Mouse (Mus musculus): ENCODE measurements at regions not wholly inside any gene's neighbourhood (a gene's known extent, or its start where the extent isn't known, plus 50 kb on each side); places are given as distances from the start of the nearest gene placed in this dataset.

- H3K36me3 ChIP-seq: no peaks in the 10 kb centered on the region
- H3K27me3 ChIP-seq (replicated peaks): no peaks in the 10 kb centered on the region
- no peak overlapping the region for H3K4me2 ChIP-seq
- H3K4me1 ChIP-seq: no peaks in the 10 kb centered on the region
- no peak overlapping the region for H3K9ac ChIP-seq (replicated peaks)
- ATAC-seq (ENCODE audit: low FRiP score): no peak
- no peaks in the 10 kb centered on the region for H3K9me3 ChIP-seq (replicated peaks)
- H3K27ac ChIP-seq (replicated peaks): no peak overlapping the region
- WGBS: 96% methylated on average over 2 of the region's 2 CpGs
- no peak overlapping the region for H3K4me3 ChIP-seq (replicated peaks)
Observed at GRCm38 (mm10) chr2:138640654-138641053, 384.3 kb downstream of the Btbd3 start.

- Histone ChIP-seq H3K27me3 (replicated peaks) (no peaks in the 10 kb centered on the region), H3K4me3 (replicated peaks) (no peak overlapping the region), H3K27ac (replicated peaks) (no peak overlapping the region), H3K4me2 (no peak overlapping the region), H3K4me1 (no peaks in the 10 kb centered on the region), H3K9ac (replicated peaks) (no peak overlapping the region), H3K36me3 (no peaks in the 10 kb centered on the region), H3K9me3 (replicated peaks) (no peaks in the 10 kb centered on the region)
- ATAC-seq (ENCODE audit: low FRiP score): no peak
- 59% methylated on average over 1 of the region's 1 CpGs for WGBS
Observed at GRCm38 (mm10) chr2:138641335-138641734, 385.0 kb downstream of the Btbd3 start.

- no peak overlapping the region for H3K9ac ChIP-seq (replicated peaks)
- WGBS: 43% methylated on average over 3 of the region's 3 CpGs
- no peak overlapping the region for H3K27ac ChIP-seq (replicated peaks)
- no peaks in the 10 kb centered on the region for H3K36me3 ChIP-seq
- no peak overlapping the region for H3K4me2 ChIP-seq
- no peak for ATAC-seq (ENCODE audit: low FRiP score)
- no peaks in the 10 kb centered on the region for H3K9me3 ChIP-seq (replicated peaks)
- no peaks in the 10 kb centered on the region for H3K4me1 ChIP-seq
- no peaks in the 10 kb centered on the region for H3K27me3 ChIP-seq (replicated peaks)
- no peak overlapping the region for H3K4me3 ChIP-seq (replicated peaks)
Observed at GRCm38 (mm10) chr2:138648616-138649015, 392.3 kb downstream of the Btbd3 start.

GRCm38 (mm10) chr2:138659376-138659775 is 403.0 kb downstream of the Btbd3 start:
- no peak overlapping the region for H3K4me2 ChIP-seq
- no peak for ATAC-seq (ENCODE audit: low FRiP score)
- no peaks in the 10 kb centered on the region for H3K27me3 ChIP-seq (replicated peaks)
- no peak overlapping the region for H3K4me3 ChIP-seq (replicated peaks)
- no peaks in the 10 kb centered on the region for H3K36me3 ChIP-seq
- no peaks in the 10 kb centered on the region for H3K4me1 ChIP-seq
- H3K27ac ChIP-seq (replicated peaks): no peak overlapping the region
- no peak overlapping the region for H3K9ac ChIP-seq (replicated peaks)
- H3K9me3 ChIP-seq (replicated peaks): no peaks in the 10 kb centered on the region

- Histone ChIP-seq H3K36me3 (no peaks in the 10 kb centered on the region), H3K9me3 (replicated peaks) (no peaks in the 10 kb centered on the region), H3K4me2 (no peak overlapping the region), H3K27me3 (replicated peaks) (no peaks in the 10 kb centered on the region), H3K4me3 (replicated peaks) (no peak overlapping the region), H3K9ac (replicated peaks) (no peak overlapping the region), H3K27ac (replicated peaks) (no peak overlapping the region), H3K4me1 (no peaks in the 10 kb centered on the region)
- no peak for ATAC-seq (ENCODE audit: low FRiP score)
Observed at GRCm38 (mm10) chr2:138670307-138670706, 413.9 kb downstream of the Btbd3 start.

- no peaks in the 10 kb centered on the region for H3K27me3 ChIP-seq (replicated peaks)
- no peak overlapping the region for H3K9ac ChIP-seq (replicated peaks)
- no peak overlapping the region for H3K4me3 ChIP-seq (replicated peaks)
- H3K27ac ChIP-seq (replicated peaks): no peak overlapping the region
- no peaks in the 10 kb centered on the region for H3K4me1 ChIP-seq
- H3K4me2 ChIP-seq: no peak overlapping the region
- ATAC-seq (ENCODE audit: low FRiP score): no peak
- H3K36me3 ChIP-seq: no peaks in the 10 kb centered on the region
- no peaks in the 10 kb centered on the region for H3K9me3 ChIP-seq (replicated peaks)
Observed at GRCm38 (mm10) chr2:138674801-138675200, 418.4 kb downstream of the Btbd3 start.

GRCm38 (mm10) chr2:138675229-138676065 is 419.1 kb downstream of the Btbd3 start:
- Histone ChIP-seq H3K4me2 (no peak overlapping the region), H3K36me3 (no peaks in the 10 kb centered on the region), H3K4me3 (replicated peaks) (no peak overlapping the region), H3K4me1 (no peaks in the 10 kb centered on the region), H3K27me3 (replicated peaks) (no peaks in the 10 kb centered on the region), H3K9ac (replicated peaks) (no peak overlapping the region), H3K9me3 (replicated peaks) (no peaks in the 10 kb centered on the region), H3K27ac (replicated peaks) (no peak overlapping the region)
- WGBS: 76% methylated on average over 3 of the region's 3 CpGs
- ATAC-seq (ENCODE audit: low FRiP score): no peak

- no peak for ATAC-seq (ENCODE audit: low FRiP score)
- no peaks in the 10 kb centered on the region for H3K4me1 ChIP-seq
- no peak overlapping the region for H3K4me3 ChIP-seq (replicated peaks)
Observed at GRCm38 (mm10) chr2:138688140-138688871, 431.9 kb downstream of the Btbd3 start.

GRCm38 (mm10) chr2:138689497-138689896 is 433.1 kb downstream of the Btbd3 start:
- WGBS: 93% methylated on average over 5 of the region's 5 CpGs
- Histone ChIP-seq H3K9me3 (replicated peaks) (no peaks in the 10 kb centered on the region), H3K4me1 (no peaks in the 10 kb centered on the region), H3K36me3 (no peaks in the 10 kb centered on the region), H3K27me3 (replicated peaks) (no peaks in the 10 kb centered on the region), H3K27ac (replicated peaks) (no peak overlapping the region), H3K4me3 (replicated peaks) (no peak overlapping the region), H3K9ac (replicated peaks) (no peak overlapping the region), H3K4me2 (no peak overlapping the region)
- no peak for ATAC-seq (ENCODE audit: low FRiP score)

More at GRCm38 (mm10) chr2:138688140-138688871, 431.9 kb downstream of the Btbd3 start:
- no peak overlapping the region for H3K4me2 ChIP-seq
- no peaks in the 10 kb centered on the region for H3K36me3 ChIP-seq
- no peaks in the 10 kb centered on the region for H3K9me3 ChIP-seq (replicated peaks)
- no peak overlapping the region for H3K27ac ChIP-seq (replicated peaks)
- no peaks in the 10 kb centered on the region for H3K27me3 ChIP-seq (replicated peaks)
- no peak overlapping the region for H3K9ac ChIP-seq (replicated peaks)

- Histone ChIP-seq H3K27ac (replicated peaks) (no peak overlapping the region), H3K36me3 (no peaks in the 10 kb centered on the region), H3K4me2 (no peak overlapping the region), H3K4me1 (no peaks in the 10 kb centered on the region), H3K9ac (replicated peaks) (no peak overlapping the region), H3K9me3 (replicated peaks) (no peaks in the 10 kb centered on the region), H3K4me3 (replicated peaks) (no peak overlapping the region), H3K27me3 (replicated peaks) (no peaks in the 10 kb centered on the region)
- ATAC-seq (ENCODE audit: low FRiP score): no peak
- WGBS: 83% methylated on average over 4 of the region's 4 CpGs
Observed at GRCm38 (mm10) chr2:138702783-138703182, 446.4 kb downstream of the Btbd3 start.

GRCm38 (mm10) chr2:138703943-138704541 is 447.7 kb downstream of the Btbd3 start:
- H3K4me3 ChIP-seq (replicated peaks): no peak overlapping the region
- H3K27ac ChIP-seq (replicated peaks): no peak overlapping the region
- 81% methylated on average over 4 of the region's 4 CpGs for WGBS
- no peaks in the 10 kb centered on the region for H3K36me3 ChIP-seq
- no peak for ATAC-seq (ENCODE audit: low FRiP score)
- no peaks in the 10 kb centered on the region for H3K9me3 ChIP-seq (replicated peaks)
- 0 out of 2 replicates have a peak, but pooled peaks cover 2% of the 10 kb centered on the region for H3K4me1 ChIP-seq
- H3K27me3 ChIP-seq (replicated peaks): no peaks in the 10 kb centered on the region
- no peak overlapping the region for H3K9ac ChIP-seq (replicated peaks)
- H3K4me2 ChIP-seq: no peak overlapping the region

GRCm38 (mm10) chr2:138708763-138709162 is 452.4 kb downstream of the Btbd3 start:
- Histone ChIP-seq H3K27ac (replicated peaks) (no peak overlapping the region), H3K4me3 (replicated peaks) (no peak overlapping the region), H3K27me3 (replicated peaks) (no peaks in the 10 kb centered on the region), H3K9me3 (replicated peaks) (no peaks in the 10 kb centered on the region), H3K36me3 (no peaks in the 10 kb centered on the region), H3K9ac (replicated peaks) (no peak overlapping the region), H3K4me2 (no peak overlapping the region), H3K4me1 (0 out of 2 replicates have a peak, but pooled peaks cover 2% of the 10 kb centered on the region)
- 6% methylated on average over 2 of the region's 2 CpGs for WGBS
- no peak; the same call in 1 of the 2 replicates for ATAC-seq (ENCODE audit: low FRiP score)

Data from neural tube, embryonic 15.5 days (tissue).